Mouse (Mus musculus) MEL (cell line): ENCODE data around the gene Dclre1c.

Experiments used
- BHLHE40 ChIP-seq: IDR thresholded peaks from 2 replicates; pipeline ENCODE4 v1.6.1; 2012; ENCODE audit warnings: low read depth, mild to moderate bottlenecking, inconsistent platforms, low read length, improper control_type of control experiment, borderline replicate concordance
- CHD2 ChIP-seq: IDR thresholded peaks from 2 replicates; pipeline ENCODE4 v1.6.1; 2011; ENCODE audit warnings: low read length, improper control_type of control experiment
- CTCF ChIP-seq, 3 experiments: IDR thresholded peaks in 2 of 3; conservative IDR thresholded peaks in 1 of 3; 2 replicates each; pipeline ENCODE4 v1.5.1; 2011 to 2012; ENCODE audit warnings: low read length in 3 of 3, low read depth in 2 of 3, mild to moderate bottlenecking in 2 of 3, improper control_type of control experiment in 1 of 3, inconsistent platforms in 1 of 3, mixed read lengths in 1 of 3, moderate library complexity in 1 of 3; ENCODE audit not compliant: control insufficient read depth in 1 of 3, insufficient read depth in 1 of 3, poor library complexity in 1 of 3, severe bottlenecking in 1 of 3
- GABPA ChIP-seq: IDR thresholded peaks from 2 replicates; pipeline ENCODE4 v1.6.1; 2012; ENCODE audit warnings: low read depth, mild to moderate bottlenecking, inconsistent platforms, low read length, improper control_type of control experiment, moderate library complexity
- MAX ChIP-seq: IDR thresholded peaks from 2 replicates; pipeline ENCODE4 v1.6.1; 2011; ENCODE audit warnings: low read length, improper control_type of control experiment
- MAZ ChIP-seq: IDR thresholded peaks from 2 replicates; pipeline ENCODE4 v1.6.1; 2012; ENCODE audit warnings: low read depth, mild to moderate bottlenecking, inconsistent platforms, low read length, improper control_type of control experiment
- POLR2A ChIP-seq, 2 experiments: IDR thresholded peaks; 2 replicates each; pipeline ENCODE4 v1.6.1; 2011 to 2012; ENCODE audit warnings: low read length in 2 of 2, mild to moderate bottlenecking in 2 of 2, control low read depth in 1 of 2, improper control_type of control experiment in 1 of 2, low read depth in 1 of 2, moderate library complexity in 1 of 2; ENCODE audit not compliant: control insufficient read depth in 1 of 2, insufficient read depth in 1 of 2, poor library complexity in 1 of 2
- POLR2AphosphoS2 ChIP-seq: IDR thresholded peaks from 2 replicates; pipeline ENCODE4 v1.6.1; 2011; ENCODE audit warnings: low read length, improper control_type of control experiment
- TBP ChIP-seq: IDR thresholded peaks from 2 replicates; pipeline ENCODE4 v1.8.0; 2011; ENCODE audit warnings: low read depth, low read length, improper control_type of control experiment

DNA sequence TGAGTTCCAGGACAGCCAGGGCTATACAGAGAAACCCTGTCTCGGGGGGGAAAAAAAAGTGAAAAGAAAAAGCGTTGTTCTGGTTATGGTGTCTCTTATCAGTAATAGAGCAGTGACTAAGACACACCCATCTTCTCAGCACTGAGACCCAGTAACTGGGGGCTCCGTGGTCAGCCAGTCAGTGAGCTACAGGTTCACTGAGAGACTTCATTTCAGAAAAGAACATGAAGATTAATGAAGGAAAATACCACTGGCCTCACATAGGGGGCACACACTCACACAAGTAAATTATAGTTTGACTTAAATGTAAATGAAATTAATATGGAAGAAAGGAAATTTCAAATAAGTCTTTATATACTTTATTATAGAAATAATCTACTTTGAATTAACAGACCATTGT, 56.3 kb downstream of the Dclre1c start:
- TF ChIP-seq CTCF (IDR thresholded peaks at IDR 0.05 in 2 of 3, conservative IDR thresholded peaks at IDR 0.05 in 1 of 3; ENCODE audit: control insufficient read depth in 1 of 3, insufficient read depth in 1 of 3, low read depth in 2 of 3, low read length in 3 of 3, poor library complexity in 1 of 3, severe bottlenecking in 1 of 3): peak in 1 of 3 experiments; percentile 57; a peak in 3 of 6 replicates
- TF ChIP-seq MAX: no peak
- TF ChIP-seq POLR2AphosphoS2: no peak
- no peak for TF ChIP-seq CHD2
- no peak for TF ChIP-seq POLR2A (IDR thresholded peaks at IDR 0.05; ENCODE audit: control insufficient read depth in 1 of 2, insufficient read depth in 1 of 2, low read depth in 1 of 2, low read length in 2 of 2, poor library complexity in 1 of 2)
- TF ChIP-seq BHLHE40: no peak
- TF ChIP-seq MAZ: no peak
- TF ChIP-seq TBP: no peak
- no peak for TF ChIP-seq GABPA
